Mouse (Mus musculus): ENCODE measurements at regions not wholly inside any gene's neighbourhood (a gene's known extent, or its start where the extent isn't known, plus 50 kb on each side); places are given as distances from the start of the nearest gene placed in this dataset.

GRCm38 (mm10) chr12:77970026-77970425 lies 224.0 kb upstream of the Gm6657 start:
- no peak for DNase-seq (ENCODE audit: low read depth, low spot score)

GRCm38 (mm10) chr12:77972165-77972564 lies 221.9 kb upstream of the Gm6657 start:
- peak; percentile 68 for DNase-seq (ENCODE audit: low read depth, low spot score)

DNA sequence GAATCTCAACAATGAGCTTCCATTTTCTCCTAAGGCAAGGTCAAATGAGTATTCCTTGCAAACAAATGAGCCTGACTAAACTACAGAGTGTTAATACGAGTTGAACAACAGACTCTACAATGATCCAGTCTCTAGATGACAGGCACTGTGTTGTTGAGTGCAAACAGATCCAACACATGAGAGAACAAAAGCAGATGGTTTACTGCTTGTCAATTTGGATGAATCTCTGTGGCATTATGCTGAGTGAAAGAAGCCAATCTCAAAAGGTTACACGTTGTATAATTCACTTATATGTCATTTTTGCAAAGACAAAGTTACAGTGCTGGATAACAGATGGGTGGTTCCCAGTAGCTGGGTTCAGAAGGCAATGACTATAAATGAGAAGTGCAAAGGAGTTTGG lies 217.1 kb upstream of the Gm6657 start:
- no peak for DNase-seq (ENCODE audit: low read depth, low spot score)

DNA sequence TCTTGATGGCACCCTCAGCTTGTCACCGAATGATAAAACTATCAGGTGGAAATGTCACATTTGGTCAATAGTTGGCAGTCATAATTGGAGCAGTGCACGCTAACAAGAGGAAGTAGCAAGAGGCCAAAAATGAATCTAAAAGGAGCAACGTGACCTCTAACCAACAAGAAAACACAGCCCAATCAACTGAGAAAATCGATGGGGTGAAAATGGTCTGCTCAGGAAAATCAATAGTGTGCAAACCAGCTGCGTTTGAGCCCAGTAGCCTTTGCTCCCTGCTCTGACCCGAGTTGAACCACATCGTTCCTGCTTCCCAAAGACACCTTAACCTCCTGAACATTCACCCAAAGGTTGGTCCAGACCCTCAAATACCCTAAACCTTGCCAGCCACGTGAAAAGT lies 207.3 kb upstream of the Gm6657 start:
- no peak for DNase-seq (ENCODE audit: low read depth, low spot score)

GRCm38 (mm10) chr12:77989766-77990165 lies 204.3 kb upstream of the Gm6657 start:
- DNase-seq (ENCODE audit: low read depth, low spot score) = no peak

GRCm38 (mm10) chr12:77991627-77992026 lies 202.4 kb upstream of the Gm6657 start:
- DNase-seq (ENCODE audit: low read depth, low spot score) = peak; percentile 20

GRCm38 (mm10) chr12:77994176-77994575 lies 199.9 kb upstream of the Gm6657 start:
- DNase-seq (ENCODE audit: low read depth, low spot score) = no peak

DNA sequence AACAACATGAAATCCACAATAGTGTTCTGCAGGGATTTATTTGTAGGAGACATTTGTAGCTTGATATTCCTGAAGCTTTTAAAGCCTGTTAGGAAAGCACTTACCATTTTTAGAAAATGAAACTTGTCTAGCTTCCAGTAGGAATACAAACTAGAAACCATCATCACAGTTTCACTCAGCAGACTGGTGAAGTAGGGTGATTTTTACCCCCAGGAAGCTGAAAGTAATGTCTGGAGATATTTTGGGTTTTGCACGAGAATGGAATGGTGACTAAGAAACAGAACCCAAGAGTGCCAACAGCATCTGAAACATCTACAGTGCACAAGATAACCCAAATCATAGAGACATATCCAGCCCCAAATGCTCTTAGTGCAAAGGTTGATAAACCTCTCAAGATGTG lies 196.1 kb upstream of the Gm6657 start:
- DNase-seq (ENCODE audit: low read depth, low spot score) = peak; percentile 68

- peak; percentile 24 for DNase-seq (ENCODE audit: low read depth, low spot score)
Observed at GRCm38 (mm10) chr12:78000401-78000800, 193.6 kb upstream of the Gm6657 start.

GRCm38 (mm10) chr12:78001846-78002245 lies 192.2 kb upstream of the Gm6657 start:
- DNase-seq (ENCODE audit: low read depth, low spot score) = peak; percentile 96

- no peak for DNase-seq (ENCODE audit: low read depth, low spot score)
Observed at GRCm38 (mm10) chr12:78033766-78034165, 160.3 kb upstream of the Gm6657 start.

GRCm38 (mm10) chr12:78046582-78046981 lies 147.5 kb upstream of the Gm6657 start:
- no peak for DNase-seq (ENCODE audit: low read depth, low spot score)

DNA sequence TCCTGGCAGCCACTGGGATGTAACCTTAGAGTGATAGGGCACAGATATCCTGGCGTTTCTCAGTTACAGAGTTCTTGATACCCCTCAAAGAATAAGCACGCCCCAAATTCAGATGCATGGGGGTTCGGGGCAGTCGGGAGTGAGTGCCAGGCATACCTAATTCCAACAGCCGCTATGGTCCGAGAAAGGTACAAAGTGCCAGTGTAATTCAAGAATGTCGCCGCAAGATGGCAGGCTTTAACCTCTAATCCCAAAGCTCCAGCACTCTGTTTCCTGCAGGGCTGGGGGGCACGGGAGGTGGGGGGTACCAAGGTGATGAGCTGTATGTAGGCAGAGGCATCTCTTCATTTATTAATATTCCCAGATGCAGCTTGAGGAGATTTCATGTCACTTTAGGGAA lies 138.1 kb upstream of the Gm6657 start:
- peak; percentile 66 for DNase-seq (ENCODE audit: low read depth, low spot score)

DNA sequence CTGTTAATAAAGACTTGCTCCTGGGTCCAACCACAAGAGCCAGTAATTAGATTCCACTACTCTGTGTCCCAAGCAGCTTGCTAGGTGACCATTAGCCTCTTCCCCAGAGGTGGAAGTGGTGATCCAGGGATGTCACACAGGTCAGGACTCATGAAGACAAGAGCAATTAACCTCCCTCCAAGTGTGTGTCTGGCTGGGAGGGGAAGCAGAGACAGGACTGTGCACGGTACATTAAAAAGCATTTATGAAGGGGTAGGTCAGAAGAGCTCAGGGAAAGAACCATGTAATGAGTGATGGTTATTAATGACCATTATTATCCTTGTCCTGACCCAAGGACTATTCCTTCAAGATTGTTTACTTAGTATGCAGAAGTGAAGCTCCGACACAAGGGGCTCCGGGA lies 136.9 kb upstream of the Gm6657 start:
- DNase-seq (ENCODE audit: low read depth, low spot score) = no peak

- DNase-seq (ENCODE audit: low read depth, low spot score) = peak; percentile 55
Observed at GRCm38 (mm10) chr12:78059965-78060364, 134.1 kb upstream of the Gm6657 start.

GRCm38 (mm10) chr12:78066024-78066423 lies 128.0 kb upstream of the Gm6657 start:
- no peak for DNase-seq (ENCODE audit: low read depth, low spot score)

GRCm38 (mm10) chr12:78072935-78073334 lies 121.1 kb upstream of the Gm6657 start:
- DNase-seq (ENCODE audit: low read depth, low spot score) = peak; percentile 45

DNA sequence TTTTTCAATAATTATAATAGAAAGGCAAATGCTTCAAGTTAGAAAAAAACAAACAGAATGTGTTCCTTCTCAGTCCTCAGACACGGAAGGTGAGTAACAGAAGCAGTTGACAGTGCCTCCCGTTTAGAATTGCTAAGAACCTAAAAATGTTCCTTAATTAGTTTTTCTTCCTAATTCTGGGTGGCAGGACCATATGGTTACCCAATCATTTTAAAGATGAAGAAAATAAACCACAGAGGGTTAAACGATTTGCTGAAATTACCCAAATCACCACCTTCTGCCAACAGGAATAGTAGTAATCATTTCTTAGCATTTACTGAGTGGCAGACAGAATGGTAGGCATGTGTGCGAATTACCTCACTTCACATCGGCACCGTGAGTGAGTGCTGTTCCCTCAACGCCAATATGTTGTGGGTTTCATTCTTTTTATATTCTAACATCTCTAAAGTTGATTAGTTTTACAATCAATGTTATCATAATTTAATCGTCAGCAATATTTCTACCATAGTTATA lies 119.7 kb upstream of the Gm6657 start:
- DNase-seq (ENCODE audit: low read depth, low spot score) = no peak

DNA sequence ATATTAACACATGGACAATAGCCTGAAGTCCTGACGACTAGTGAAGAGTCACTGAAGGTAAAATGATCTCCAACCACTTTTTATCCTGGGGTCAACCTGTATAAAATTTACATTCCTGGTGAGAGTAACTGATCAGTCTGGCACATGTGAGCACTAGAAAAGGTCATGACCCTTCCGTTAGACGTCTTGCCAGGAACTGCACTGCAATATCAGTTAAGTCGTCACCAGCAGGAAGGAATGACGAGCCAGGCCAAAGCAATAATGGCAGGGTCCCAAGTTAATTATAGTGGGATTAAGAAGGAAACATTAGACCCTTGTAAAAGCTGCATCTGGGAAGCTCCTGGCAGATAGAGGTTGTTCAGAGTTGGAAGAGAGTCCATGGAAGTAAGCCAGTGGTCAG lies 116.8 kb upstream of the Gm6657 start:
- DNase-seq (ENCODE audit: low read depth, low spot score) = no peak

- DNase-seq (ENCODE audit: low read depth, low spot score) = no peak
Observed at GRCm38 (mm10) chr12:78082163-78082562, 111.9 kb upstream of the Gm6657 start.

DNA sequence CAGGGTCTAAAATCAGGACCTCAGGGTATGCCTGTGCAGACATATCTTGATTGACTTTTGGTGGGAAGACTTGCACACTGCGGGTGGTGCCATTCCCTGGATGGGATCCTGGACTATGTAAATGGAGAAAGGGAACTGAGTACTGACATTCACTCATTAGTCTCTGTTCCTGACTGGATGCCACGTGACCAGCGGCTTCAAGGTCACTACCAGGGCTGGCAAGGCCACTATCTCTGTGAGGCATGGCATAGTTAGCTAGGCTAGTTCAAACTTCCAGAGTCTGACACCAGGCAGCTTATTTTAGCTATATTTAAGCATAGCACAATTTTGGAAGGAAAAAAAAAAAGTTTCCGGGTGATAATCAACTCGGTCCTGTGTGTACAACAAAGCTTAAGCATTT lies 108.0 kb upstream of the Gm6657 start:
- no peak for DNase-seq (ENCODE audit: low read depth, low spot score)

DNA sequence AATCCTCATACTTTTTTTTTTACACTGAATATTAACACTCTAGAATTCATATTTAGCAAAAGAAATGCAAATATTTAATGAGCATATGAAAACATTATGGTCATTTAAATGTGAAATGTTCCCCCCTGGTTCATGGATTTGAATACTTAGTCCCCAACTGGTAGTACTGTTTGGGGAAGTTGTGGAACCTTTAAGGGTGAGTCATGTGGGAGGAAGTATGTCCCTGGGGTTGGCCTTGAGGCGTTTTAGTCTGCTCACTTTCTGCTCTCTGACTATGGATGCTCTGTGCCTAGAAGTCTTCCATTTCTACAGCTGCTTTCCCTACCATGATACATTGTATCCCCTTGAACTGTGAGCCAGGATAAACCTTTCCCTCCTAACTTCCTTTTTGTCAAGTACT lies 106.1 kb upstream of the Gm6657 start:
- DNase-seq (ENCODE audit: low read depth, low spot score) = no peak

GRCm38 (mm10) chr12:78094471-78094870 lies 99.6 kb upstream of the Gm6657 start:
- DNase-seq (ENCODE audit: low read depth, low spot score) = no peak

DNA sequence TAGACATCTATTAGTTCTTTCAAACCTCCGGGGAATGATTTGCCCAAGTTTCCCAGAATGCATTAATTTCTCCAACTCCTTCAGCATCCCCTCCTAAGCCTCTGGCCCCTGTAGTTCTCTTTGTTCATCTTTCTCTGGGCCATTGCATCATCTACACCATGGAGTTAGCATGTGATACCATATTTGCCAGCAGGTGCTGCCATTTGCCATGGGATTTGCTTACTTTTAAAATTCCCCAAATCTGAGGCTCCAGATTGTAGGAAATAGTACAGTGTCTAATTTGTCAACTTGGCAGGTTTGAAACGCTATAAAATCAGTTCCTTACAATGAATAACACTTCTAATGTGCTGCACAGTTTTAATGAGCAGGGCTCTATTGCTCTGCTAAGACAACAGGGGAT lies 98.7 kb upstream of the Gm6657 start:
- DNase-seq (ENCODE audit: low read depth, low spot score) = peak; percentile 28

Data from brain, adult 2 months (tissue).